Mouse (Mus musculus) G1E (cell line): ENCODE results near the gene Scamp3.

ENCODE experiments used
- CTCF ChIP-seq: IDR thresholded peaks from 2 replicates; pipeline ENCODE4 v1.5.1; 2012; ENCODE audit warnings: low read depth, low read length, inconsistent platforms, mixed read lengths
- GATA1 ChIP-seq: IDR thresholded peaks from 2 replicates; pipeline ENCODE4 v1.6.1; 2012; ENCODE audit warnings: borderline replicate concordance, low read length, inconsistent platforms, mixed read lengths
- GATA2 ChIP-seq: IDR thresholded peaks from 2 replicates; pipeline ENCODE4 v1.6.1; 2012; ENCODE audit warnings: low read depth, low read length, inconsistent platforms, borderline replicate concordance
- POLR2AphosphoS5 ChIP-seq: IDR thresholded peaks from 2 replicates; pipeline ENCODE4 v1.6.1; 2012; ENCODE audit warnings: low read depth, low read length, inconsistent platforms; ENCODE audit not compliant: insufficient replicate concordance
- TAL1 ChIP-seq: conservative IDR thresholded peaks from 2 replicates; pipeline ENCODE4 v1.6.1; 2012; ENCODE audit warnings: low read depth, low read length, inconsistent platforms, mixed read lengths

DNA sequence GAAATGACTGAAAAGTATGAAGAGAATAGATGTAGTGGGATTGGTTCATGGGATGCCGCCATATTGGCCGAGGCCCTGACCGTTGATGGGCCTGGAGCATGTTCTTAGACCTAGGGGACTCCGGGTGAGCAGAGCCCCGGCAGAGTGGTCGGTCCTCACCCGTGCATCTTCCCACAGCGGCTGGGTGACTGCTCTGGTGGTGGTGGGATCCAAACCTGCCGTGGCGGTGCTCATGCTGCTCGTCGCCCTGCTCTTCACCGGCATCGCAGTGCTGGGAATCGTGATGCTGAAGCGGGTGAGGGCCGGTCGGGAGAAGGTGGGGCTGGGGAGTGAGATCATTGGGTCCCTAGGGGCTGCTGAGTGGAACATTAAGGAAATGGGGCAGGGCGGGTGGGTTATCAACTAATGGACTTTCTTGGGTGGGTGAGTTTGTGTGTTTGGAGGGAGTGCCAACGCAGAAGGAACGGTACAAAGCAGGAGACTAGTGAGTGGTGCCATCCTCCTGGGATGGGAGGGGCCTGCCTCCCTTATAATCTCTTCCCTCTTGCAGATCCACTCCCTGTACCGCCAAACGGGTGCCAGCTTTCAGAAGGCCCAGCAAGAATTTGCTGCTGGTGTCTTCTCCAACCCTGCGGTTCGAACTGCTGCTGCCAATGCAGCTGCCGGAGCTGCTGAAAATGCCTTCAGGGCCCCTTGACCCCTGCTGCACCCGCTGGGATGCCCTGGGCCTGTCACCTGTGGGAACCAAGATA is 4.7 kb downstream of the Scamp3 start:
- no peak for TF ChIP-seq CTCF
- TF ChIP-seq GATA1: no peak
- no peak for TF ChIP-seq GATA2
- TF ChIP-seq POLR2AphosphoS5: no peak
- no peak for TF ChIP-seq TAL1
